Mouse (Mus musculus): Measurements from ENCODE around the gene Ibsp.

Gene Ibsp

DNA sequence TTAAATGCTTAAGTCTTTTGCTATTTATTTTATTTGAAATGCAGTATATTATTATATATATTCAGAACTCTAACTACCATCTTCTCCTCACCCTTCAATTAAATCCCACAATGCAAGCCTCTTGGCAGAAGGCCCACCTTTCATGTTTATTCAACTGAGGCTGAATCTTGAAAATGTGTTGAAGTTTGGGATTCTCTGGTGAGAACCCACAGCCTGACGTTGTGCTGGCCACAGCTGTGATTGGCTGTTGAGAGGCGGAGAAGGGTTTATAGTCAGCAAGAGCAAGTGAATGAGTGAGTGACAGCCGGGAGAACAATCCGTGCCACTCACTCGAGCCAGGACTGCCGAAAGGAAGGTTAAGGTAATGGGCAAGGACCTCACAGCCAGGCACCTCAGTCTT lies at the start of gene Ibsp:
TSS of gene Ibsp (plus strand) at position 178 of the 400 bp plus-strand sequence.
- DNase-seq: no peak

DNA sequence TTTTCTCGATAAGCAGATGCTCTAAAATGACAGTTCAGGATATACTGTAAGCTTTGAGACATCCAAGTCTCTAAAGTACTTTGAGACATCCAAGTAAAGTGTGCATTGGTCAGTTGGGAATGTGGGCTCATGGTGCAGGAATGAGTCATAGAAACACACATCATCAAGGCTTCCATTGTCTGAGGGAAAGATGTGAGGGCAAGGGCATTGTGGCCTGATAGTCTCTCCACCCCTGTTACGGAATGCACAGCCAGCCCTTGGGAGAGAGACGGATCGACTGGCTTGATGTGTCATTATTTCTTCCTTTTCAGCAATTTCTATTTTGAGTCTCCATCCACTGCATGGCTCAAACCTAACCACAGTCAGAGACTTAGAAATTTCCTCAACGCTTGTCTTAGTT lies 47.2 kb upstream of the Ibsp start:
- no peak for DNase-seq

DNA sequence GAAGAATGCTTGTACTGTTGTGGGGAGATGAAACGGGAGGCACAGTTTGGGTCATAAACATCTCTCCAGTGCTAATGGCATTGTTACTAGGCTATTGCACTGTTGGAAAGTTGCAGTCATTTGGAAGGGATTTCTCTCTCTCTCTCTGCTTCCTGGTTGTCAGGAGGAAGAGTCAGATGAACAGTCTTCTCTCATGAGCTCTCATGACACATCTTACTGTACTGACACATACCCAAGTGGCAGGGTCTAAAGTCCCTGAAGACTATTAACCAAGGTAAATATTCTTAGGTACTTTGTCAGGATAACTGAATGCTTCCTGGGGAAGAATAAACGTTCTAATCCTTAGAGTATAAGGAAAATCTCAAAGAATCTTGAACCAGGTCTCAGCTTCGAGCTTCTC lies 42.4 kb upstream of the Ibsp start:
- DNase-seq: no peak

DNA sequence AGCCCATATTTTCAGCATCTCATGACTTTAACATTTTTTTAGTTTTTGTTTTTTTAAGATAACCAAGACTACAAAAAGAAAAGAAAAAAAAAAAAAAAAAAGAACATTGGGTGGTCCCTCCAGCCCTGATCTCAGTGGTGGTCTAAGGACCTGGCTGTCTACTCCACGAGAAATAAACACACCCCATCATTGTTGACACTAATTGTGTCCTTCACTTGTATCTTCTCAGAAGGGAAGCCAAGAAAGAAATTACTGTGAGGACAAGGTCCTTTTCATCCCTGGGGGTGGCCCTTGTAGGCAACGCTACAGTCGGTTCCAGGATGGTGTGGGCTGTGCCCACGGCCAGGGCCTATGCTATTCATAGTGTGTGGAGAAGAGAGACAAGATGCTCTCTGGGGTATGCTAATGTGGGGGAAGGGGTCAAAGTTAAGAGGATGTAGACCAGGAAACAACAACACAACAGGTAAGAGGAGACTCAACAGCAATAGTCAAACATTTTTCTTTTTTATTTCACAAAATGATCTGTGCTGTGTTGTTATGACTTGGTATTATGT lies 37.0 kb upstream of the Ibsp start:
- DNase-seq: no peak

DNA sequence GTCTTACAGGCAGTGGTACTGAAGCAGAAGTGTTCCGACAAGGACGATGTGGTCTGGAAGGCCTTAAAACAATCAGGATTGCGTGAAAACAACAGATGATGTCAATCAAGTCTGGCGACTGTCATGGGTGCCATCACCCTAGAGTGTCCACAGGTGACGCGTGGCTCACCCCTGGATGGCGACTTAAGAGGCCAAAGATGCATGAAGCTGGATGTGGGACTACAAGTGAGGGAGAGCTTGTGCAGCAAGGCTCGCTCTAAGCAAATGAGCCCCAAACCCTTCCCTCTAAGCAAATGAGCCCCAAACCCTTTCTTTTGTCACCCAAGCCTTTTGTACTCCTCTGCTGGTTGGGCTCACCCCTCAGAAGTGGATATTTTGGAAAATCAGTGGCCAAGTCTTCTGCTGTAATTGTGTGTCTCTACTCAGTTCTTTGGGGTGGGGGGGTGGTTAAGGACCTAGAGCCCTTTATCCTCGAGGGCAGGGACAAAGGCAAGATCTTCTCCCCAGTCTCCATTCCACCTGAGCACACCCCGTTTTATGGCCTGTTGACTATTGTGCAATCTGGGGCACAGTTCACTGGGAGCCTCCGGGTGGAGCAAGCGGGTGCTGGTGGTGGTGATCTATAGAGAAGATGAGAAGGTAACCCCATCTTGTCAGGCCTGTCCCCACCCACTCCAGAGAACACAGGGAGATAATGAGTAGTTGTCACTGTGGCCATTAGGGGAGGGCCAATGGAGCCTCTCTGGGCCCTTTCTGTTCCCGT lies 35.8 kb upstream of the Ibsp start:
- DNase-seq: no peak

DNA sequence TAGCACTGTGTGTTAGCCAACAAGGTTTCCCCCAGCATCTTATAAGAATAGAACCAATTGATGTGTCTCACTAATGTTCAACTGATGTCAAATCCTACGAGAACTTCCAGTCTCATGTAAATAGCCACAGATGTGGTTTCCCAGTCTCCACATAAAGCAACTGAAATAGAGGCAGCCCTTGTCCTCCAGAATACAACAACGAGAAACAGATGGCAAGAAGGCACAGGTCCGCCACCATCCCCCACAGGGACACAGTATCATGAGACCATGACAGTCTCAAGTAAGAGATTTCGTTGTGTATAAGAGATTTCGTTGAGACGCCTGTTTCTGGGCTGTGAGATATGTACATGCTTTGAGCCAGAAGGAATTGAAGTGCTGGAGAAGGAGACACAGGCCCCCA lies 4.8 kb upstream of the Ibsp start:
- no peak for DNase-seq

DNA sequence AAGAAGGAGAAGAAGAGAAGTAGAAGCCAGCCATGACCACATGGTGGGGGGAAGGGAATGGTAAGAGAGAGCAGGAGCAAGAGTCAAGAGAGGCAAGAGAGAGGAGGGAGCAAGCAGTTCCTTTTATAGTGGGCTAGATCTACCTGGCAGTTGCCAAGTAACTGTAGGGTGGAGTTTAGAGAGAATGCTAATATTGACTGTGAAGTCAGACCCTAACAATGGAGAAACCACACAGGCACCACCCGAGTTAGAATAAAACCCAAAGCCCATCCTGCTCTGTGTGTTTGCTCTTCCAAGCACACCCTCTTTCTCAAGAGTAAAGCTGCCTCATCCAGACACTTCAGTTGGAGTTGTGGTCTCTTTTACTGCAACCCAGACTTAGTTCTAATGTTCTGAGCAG lies 15.1 kb downstream of the Ibsp start:
- no peak for DNase-seq

DNA sequence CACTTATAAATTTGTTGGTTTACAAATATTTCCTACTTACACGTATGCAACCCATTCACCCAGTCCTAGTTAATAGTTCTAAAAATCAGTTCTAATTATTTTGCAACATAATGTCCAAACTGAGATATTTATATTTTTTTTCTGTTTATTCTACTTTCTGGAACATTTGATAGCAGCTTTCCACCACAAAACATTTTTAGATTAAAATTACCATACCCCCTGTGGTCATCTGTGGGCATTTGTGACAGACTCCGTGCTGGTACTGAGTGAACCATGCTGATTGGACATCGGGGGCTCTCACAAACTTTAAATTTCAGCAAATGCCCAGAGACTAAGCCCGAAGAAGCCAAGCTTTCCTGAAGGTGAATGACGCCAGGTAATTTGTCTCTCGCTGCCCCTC lies 26.1 kb downstream of the Ibsp start, which contains the start of gene Mepe:
TSS of gene Mepe (plus strand) at position 301 of the 400 bp plus-strand sequence.
- no peak for DNase-seq

DNA sequence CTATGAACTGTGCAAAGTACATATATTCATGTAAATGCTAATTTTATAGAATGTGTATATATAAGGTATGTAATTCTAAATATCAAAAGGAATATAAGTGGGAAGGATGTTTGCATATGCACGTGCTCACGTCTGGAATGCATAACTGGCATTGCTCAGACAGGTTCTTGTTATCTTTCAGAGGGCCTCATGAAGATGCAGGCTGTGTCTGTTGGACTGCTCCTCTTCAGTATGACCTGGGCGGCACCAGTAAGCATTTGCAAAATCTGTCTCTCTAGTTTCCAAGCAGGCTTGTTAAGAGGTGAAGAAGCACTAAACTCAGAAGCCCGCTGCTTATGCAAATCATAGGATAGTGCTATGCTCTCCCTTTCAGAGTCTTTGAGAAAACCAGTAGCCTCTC lies 27.9 kb downstream of the Ibsp start:
- DNase-seq: no peak

DNA sequence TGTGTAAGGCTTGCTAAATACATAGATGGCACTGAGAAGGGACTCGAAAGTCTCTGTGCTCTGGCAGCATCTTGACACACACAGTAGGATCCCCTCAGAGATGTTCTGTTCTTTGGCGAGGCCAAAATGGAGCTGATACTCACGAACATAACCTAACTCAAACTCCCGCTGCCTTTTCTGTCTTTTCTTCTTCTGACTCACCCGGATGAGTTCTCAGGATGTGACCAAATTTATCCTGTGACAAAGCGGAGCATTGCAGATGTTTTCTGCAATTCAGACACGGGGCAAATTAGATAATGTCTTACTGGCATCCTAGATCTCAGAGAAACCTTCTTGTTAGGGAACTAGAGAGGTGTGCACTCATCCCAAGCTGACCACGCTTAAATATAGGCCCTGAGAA lies 28.4 kb downstream of the Ibsp start:
- no peak for DNase-seq

DNA sequence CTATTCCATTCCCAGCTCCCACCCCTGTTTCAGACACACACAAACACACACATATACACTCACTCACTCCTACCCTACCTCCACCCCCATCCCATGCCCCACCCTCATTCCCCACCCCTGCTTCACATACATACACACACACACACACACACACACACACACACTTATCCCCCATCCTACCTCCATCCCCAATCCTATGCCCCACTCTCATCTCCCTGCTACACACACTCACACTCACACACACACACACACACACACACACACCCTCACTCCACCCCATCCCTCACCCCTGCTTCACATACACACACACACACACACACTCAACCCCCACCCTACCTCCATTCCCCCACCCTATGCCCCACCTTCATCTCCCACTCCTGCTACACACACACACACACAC lies 28.9 kb downstream of the Ibsp start:
- no peak for DNase-seq

DNA sequence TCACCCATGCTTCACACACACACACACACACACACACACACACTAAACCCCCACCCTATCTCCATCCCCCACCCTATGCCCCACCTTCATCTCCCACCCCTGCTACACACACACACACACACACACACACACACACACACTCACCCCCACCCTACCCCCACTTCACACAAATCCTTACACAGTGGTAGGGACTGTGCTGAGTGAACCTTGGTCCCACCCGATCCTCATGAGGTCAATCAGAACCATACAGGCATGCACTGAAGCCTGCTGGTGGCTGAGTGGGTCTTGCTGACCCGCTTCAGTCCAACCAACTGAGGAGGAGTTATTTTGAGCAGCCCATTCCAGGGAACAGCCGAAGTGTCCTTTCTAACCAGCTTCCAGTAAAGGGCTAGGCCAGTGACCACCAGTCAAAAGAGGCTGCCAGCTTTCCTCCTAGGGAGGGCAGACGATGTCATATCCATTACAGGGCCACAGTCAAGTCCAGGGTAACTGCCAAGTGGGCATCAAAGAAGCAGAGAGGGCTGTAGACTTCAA lies 29.4 kb downstream of the Ibsp start:
- DNase-seq: no peak

DNA sequence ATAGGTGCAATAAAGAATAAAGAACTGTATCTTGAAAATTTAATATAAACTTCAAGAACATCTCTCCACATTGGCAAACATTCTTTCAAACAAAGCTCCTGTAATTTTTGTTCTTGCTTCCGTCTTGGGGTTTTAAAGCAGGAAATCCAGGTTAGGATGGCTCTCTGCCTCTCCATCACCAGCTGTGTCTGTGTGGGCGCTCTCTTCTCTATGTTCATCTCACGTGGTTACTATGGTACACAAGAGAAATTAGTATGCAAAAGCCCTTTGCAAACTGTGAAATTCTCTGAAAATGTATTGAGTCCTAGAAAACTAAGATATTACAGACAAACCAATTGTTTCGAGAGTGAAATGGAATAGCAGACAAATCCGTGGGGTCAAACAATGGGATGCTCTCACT lies 30.4 kb downstream of the Ibsp start:
- DNase-seq: no peak

DNA sequence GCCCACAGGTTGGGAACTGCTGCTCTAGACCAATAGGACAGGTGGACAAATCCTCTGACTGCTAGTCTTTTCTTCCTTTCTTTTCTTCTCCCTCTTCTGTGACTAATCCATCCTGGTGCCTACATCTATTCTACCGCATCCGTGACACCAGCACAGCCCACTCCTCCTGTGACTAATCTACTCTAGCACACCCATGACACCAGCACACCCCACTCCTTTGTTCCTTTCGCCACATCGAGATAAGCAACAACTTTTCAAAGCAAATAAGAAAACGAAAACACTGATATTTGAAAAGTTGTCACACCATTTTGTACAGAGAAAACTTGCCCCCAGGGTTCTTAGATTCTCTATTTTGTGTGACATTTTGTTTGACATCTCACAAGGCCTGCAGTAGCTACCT lies 31.1 kb downstream of the Ibsp start:
- DNase-seq: no peak

DNA sequence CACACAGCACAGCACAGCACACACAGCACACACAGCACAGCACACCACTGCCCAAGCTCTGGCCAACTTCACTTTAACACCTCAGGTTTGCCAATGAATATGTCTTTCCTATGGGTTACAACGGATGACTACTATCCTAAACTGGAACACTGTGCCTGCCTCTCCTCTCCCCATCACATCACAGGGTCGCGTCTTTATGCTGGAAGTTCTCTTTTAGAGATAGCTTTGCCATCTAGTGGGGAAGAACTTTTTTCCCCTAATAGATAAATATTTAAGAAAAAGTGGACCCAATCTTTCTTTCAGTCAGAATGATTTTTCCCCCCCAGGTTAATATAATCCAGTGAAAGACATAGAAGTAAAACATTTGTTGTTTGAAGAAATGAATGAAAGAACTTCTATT lies 33.3 kb downstream of the Ibsp start:
- no peak for DNase-seq

DNA sequence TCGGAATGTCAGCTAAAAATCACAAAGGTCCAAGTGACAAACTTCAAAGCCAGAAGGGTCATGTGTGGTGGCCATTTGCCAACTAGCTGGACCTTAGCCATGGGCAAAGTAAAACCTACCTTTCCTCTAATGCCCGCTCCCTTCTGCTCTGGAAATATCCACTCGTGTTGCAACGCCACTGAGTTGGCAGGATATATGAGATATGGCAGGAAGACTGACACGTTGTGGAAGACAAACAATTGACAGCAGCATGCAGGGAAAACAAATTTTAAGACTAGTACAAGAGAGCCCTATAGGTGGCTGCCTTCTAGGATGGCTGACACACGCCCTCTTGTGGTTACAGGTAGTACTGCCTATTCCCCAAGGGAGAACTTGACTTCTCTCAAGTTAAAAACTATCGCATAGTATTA lies 34.3 kb downstream of the Ibsp start:
- DNase-seq: peak; percentile 26 to 34

DNA sequence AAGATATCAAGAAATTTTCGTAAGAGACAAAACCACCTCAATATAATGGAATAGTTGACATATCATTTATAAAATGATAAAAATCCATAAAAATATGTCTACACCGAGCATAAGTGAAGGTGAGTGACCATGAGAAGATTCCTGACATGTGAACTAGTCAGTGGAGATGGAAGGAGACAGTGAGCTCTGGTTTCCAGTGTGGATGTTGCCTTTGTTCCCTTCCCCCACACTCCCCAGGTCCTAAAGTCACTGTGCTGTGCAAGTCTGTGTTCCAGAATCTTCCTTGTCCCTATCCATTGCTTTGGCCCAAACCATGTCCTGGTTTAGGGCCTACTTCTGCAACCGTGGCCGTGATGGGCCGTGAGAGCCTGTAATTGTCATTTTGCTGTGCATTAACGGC lies 34.7 kb downstream of the Ibsp start:
- DNase-seq: no peak

DNA sequence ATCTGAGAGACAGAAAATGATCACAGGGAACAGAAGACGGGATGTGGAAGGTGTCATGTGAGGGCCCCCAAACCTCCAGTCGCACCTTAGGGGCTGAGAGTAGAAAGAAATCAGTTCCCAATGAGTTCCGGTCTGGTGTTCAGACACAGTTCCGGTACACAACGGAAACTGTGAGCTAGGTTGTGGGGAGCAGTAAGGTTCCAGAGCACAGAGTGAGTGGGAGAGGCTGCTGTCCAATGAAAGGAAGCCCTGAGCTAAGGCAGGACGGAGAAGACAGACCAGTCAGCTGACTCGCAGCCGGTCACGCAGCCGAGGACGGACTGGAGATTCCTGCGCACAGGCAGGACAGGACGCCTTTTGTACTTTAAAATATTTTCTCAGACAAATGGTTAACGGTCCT lies 35.5 kb downstream of the Ibsp start:
- DNase-seq: no peak

DNA sequence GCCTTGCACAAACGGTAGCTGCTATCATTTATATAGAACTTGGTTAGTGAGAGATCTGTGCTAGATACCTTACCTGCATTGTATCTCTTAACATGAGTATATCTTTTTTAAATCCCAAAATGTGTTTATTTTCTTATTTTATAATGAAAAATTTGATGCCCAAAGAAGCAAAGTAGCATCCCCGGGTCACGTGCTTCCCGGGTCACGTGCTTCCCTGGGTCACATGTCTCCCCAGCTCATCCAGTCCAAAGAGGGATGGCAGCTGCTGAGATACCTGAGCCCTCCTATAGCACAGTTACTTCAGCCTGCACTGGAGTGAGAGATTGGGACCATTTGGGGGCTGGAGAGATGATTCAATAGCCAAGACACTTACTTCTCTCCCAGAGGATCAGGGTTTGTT lies 37.0 kb downstream of the Ibsp start:
- DNase-seq: no peak

DNA sequence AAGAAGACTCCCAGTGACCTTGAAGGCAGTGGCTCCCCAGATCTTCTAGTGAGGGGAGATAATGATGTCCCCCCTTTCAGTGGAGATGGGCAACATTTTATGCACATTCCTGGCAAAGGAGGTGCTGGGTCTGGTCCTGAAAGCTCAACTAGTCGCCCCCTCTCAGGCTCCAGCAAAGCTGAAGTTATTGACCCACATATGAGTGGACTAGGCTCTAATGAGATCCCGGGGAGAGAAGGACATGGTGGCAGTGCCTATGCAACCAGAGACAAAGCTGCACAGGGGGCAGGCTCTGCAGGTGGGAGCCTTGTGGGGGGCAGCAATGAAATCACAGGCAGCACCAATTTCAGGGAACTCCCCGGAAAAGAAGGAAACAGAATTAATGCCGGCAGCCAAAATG lies 38.5 kb downstream of the Ibsp start:
- no peak for DNase-seq

DNA sequence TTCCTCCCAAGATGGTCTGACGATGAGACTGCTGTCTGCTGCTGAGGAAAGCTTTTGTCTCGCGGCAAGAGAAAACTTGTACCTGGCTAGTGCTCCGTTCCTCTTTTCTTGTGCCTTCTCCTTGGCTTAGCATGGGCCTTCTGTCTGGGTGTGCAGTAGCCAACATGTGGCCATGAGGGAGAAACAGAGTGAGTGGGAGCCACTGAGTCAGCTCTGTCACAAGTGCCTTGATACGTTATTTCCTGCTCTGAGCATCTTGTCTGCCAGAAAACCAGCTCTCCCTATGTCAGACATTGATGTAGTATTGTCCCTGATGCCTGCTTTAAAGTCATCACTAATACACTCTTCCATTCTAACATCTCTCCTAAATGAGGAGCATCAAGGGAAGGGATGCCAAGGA lies 40.0 kb downstream of the Ibsp start:
- DNase-seq: no peak

DNA sequence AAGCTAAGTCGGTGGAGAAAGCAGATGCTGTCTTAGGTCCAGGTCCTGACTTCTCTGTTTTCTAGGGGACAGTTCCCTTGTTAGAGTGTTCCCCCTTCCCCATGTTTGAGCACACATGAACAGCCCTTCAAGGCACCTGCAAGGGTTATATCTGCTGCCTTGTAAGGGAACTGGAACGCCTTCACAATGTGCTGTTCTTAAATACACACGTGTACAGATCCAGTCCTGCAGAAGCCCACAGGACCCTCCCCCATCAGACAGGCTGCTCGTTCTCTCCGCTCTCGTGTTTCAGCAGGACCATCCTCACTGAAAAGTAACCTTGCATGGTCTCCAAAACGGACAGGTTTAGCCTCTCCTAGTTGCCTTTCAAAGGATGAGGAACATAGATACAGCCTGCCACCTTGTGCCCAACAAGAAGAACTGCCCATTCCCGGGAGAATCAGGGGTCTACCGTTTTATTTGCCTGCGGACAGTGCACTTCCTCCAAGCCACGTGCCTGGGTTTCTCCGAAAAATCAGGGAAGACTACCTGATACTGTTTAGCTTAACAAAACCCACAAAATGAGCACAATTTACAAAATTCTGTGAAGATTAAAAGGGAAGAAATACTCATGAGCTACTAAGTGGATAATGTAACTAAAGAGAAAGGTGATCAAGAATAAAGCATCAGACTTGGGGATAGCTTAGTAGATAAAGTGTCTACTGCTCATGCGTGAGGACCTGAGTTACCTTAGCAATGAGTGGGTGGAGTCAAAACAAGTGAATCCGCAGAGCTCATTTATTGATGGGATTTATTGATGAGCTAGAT lies 40.9 kb downstream of the Ibsp start:
- peak in 1 of 2 experiments; percentile 23 for DNase-seq

DNA sequence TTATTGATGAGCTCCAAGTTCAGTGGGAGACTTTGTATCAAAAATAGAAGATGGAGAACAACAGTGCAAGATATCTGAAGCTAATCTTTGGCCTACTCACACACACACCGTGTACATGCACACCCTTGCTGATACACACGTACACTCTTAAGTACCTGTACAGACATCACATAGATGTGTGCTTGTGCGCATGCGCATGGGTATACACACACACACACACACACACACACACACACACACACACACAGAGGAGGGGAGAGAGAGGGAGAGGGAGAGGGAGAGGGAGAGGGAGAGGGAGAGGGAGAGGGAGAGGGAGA lies 41.5 kb downstream of the Ibsp start:
- DNase-seq: no peak

DNA sequence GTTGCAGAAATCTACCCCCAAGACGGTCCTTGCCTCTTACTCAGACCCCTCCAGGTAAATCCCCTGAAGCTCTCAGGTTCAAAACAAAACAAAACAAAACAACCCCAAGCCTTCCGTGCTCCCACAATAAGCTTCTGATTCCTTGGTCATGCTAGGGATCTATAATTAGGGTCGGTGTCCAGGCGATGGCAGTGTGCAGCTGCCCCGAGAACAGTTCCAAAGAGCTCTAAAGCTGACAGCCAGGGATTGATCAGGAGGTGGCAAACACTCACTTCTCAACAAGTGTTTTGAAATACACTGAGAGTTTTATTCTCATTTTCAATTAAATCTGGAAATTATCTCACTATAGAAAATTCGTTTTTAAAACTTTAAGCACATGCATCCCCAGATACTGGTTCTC lies 43.9 kb downstream of the Ibsp start:
- DNase-seq: no peak
